Mouse (Mus musculus) hematopoietic stem cell, adult 5-6 weeks (primary cell): ENCODE data around the gene Ppp4r1. TPM values are rescaled to one million over a fixed set of nuclear protein-coding genes. Genes with fewer than 3 reads are reported as not detected.

Experiments
- total RNA-seq: library from RNA; stranded (forward); fragments of 172-1452, 232-1000 nt; gene quantifications from 2 replicates; pipeline ENCODE4 v1.2.3, GENCODE M21; 2017

Ppp4r1 gene
- total RNA-seq, 1 experiment from 2014 or later, result 51.6 TPM

Other genes with a start within 250 kb of the Ppp4r1 start
- not detected in 2 replicates for gene Tmem232, start 241.8 kb upstream of the Ppp4r1 start, total RNA-seq
- gene Vapa, start 169.0 kb upstream of the Ppp4r1 start, total RNA-seq, result 69.5 and 113 TPM in 2 replicates
- not detected in 2 replicates for gene Txndc2, start 140.4 kb upstream of the Ppp4r1 start, total RNA-seq
- 67.1 and 73.0 TPM in 2 replicates for gene Rab31, start 9.8 kb upstream of the Ppp4r1 start, total RNA-seq
- gene Ralbp1, start 103.2 kb downstream of the Ppp4r1 start, total RNA-seq, result 101 and 125 TPM in 2 replicates
- 30.9 and 39.7 TPM in 2 replicates for gene Twsg1, start 168.7 kb downstream of the Ppp4r1 start, total RNA-seq